Comparison of ENCODE assay signal across 16 mouse cellular contexts in genomic region chr7:4777851-4778637, GRCm38 (mm10). TPM values are rescaled to one million over a fixed set of nuclear protein-coding genes. Genes with fewer than 3 reads are reported as not detected.
DNase-seq lines count a peak whose midpoint lies in the region; ATAC-seq lines count a peak whose summit lies in the region.
"Had no signal": no experiment of that assay in that cellular context is flagged by ENCODE, and none has a peak within 500 bp of the region (broad histone marks: within the 10 kb centered on the region; RNA-seq: fewer than 3 reads in every experiment).

No protein-coding gene starts in this region.

- no peak overlapping the region for H3K9ac ChIP-seq in forebrain, embryonic 13.5 days
- H3K9ac ChIP-seq in forebrain, embryonic 16.5 days (replicated peaks; ENCODE audit: low read depth, low read length): no peak overlapping the region
- 0 out of 2 replicates have a peak overlapping the region, but pooled peaks have one; percentile 14 for H3K9ac ChIP-seq in kidney, embryonic 15.5 days

- WGBS in forebrain, embryonic 13.5 days: 2% methylated on average over 14 of the region's 20 CpGs
- 3% methylated on average over 16 of the region's 20 CpGs for WGBS in forebrain, embryonic 16.5 days
- WGBS in kidney, embryonic 15.5 days: 5% methylated on average over 15 of the region's 20 CpGs

- H3K4me2 ChIP-seq in forebrain, embryonic 13.5 days: no peak overlapping the region
- H3K4me2 ChIP-seq in forebrain, embryonic 16.5 days (ENCODE audit: low read length): no peak overlapping the region
- H3K4me2 ChIP-seq in kidney, embryonic 15.5 days: peak overlapping the region; percentile 53

- ATAC-seq in forebrain, embryonic 13.5 days: 0 out of 2 replicates have a peak, but pooled peaks have one; percentile 13
- ATAC-seq in forebrain, embryonic 16.5 days: no peak
- ATAC-seq in kidney, embryonic 15.5 days (replicated peaks; ENCODE audit: low FRiP score): peak; percentile 26; the same call in 1 of the 2 replicates

- H3K4me3 ChIP-seq in forebrain, embryonic 13.5 days: peak overlapping the region; percentile 31; the same call in 1 of the 2 replicates
- H3K4me3 ChIP-seq in forebrain, embryonic 16.5 days (replicated peaks; ENCODE audit: low read length): no peak overlapping the region
- H3K4me3 ChIP-seq in kidney, embryonic 15.5 days (replicated peaks): peak overlapping the region; percentile 34

- H3K27ac ChIP-seq in forebrain, embryonic 13.5 days: no peak overlapping the region
- H3K27ac ChIP-seq in forebrain, embryonic 16.5 days (ENCODE audit: low read length): no peak overlapping the region
- H3K27ac ChIP-seq in kidney, embryonic 15.5 days: no peak overlapping the region

- peaks cover 80% of the 10 kb centered on the region for H3K27me3 ChIP-seq in forebrain, embryonic 13.5 days
- peaks cover 46% of the 10 kb centered on the region for H3K27me3 ChIP-seq in forebrain, embryonic 16.5 days (replicated peaks; ENCODE audit: control insufficient read depth, insufficient read depth, low read length)
- peaks cover 60% of the 10 kb centered on the region for H3K27me3 ChIP-seq in kidney, embryonic 15.5 days

- no peak for DNase-seq in kidney, adult 9 months
- DNase-seq in testis, postnatal 10 days (ENCODE audit: low spot score): peak; percentile 38
- DNase-seq in testis, postnatal 14 days (ENCODE audit: low spot score): no peak
- DNase-seq in left cerebral cortex, adult 18-20 months (ENCODE audit: low spot score in 2 of 2): no peak
- no peak for DNase-seq in frontal cortex, postnatal 14 days (ENCODE audit: low spot score in 2 of 2)

- H3K4me1 ChIP-seq in forebrain, embryonic 13.5 days: peaks cover 10% of the 10 kb centered on the region
- H3K4me1 ChIP-seq in forebrain, embryonic 16.5 days (replicated peaks; ENCODE audit: control insufficient read depth, insufficient read depth, low read length): peaks cover 6% of the 10 kb centered on the region
- peaks cover 33% of the 10 kb centered on the region for H3K4me1 ChIP-seq in kidney, embryonic 15.5 days

- H3K36me3 ChIP-seq in forebrain, embryonic 13.5 days (ENCODE audit: poor library complexity, severe bottlenecking): no peaks in the 10 kb centered on the region
- no peaks in the 10 kb centered on the region for H3K36me3 ChIP-seq in forebrain, embryonic 16.5 days (ENCODE audit: control insufficient read depth, insufficient read depth)
- H3K36me3 ChIP-seq in kidney, embryonic 15.5 days: no peaks in the 10 kb centered on the region

- H3K9me3 ChIP-seq in forebrain, embryonic 13.5 days (replicated peaks): no peaks in the 10 kb centered on the region
- H3K9me3 ChIP-seq in forebrain, embryonic 16.5 days (ENCODE audit: control insufficient read depth, low read length): no peaks in the 10 kb centered on the region
- H3K9me3 ChIP-seq in kidney, embryonic 15.5 days (replicated peaks): no peaks in the 10 kb centered on the region

RNA-seq across cellular contexts. Expression of gene Il11, which starts 4.6 kb away (rescaled TPM):
- 0.17 and 0.40 TPM in 2 replicates for polyA plus RNA-seq in forebrain, embryonic 13.5 days (2015; fragmentation: Nextera tagmentation; extraction: Ambion mirVana)
- polyA plus RNA-seq in forebrain, embryonic 16.5 days (2015; fragmentation: Nextera tagmentation; extraction: Ambion mirVana): 0.53 and 1.1 TPM in 2 replicates
- polyA plus RNA-seq in kidney, embryonic 15.5 days (2015; fragmentation: Nextera tagmentation; extraction: Ambion mirVana): 0.27 and 0.30 TPM in 2 replicates
- total RNA-seq in left cerebral cortex, adult 18-20 months (2021): under 1 TPM; 0.28 to 0.30 TPM
- total RNA-seq: adrenal gland, postnatal 14 days; megakaryocyte, adult 5-6 weeks had no signal
- polyA plus RNA-seq: heart, embryonic 11.5 days; inflammation-experienced regulatory T-cells, adult 6 months; lung, embryonic 14.5 days had no signal

RNA-seq across cellular contexts. Expression of gene Tmem190, which starts 4.7 kb away (rescaled TPM):
- polyA plus RNA-seq in forebrain, embryonic 13.5 days (2015; fragmentation: Nextera tagmentation; extraction: Ambion mirVana): not detected in 2 replicates
- not detected in 2 replicates for polyA plus RNA-seq in forebrain, embryonic 16.5 days (2015; fragmentation: Nextera tagmentation; extraction: Ambion mirVana)
- polyA plus RNA-seq in kidney, embryonic 15.5 days (2015; fragmentation: Nextera tagmentation; extraction: Ambion mirVana): 1.0 TPM in 1 of 2 replicates, not detected in the other
- total RNA-seq in left cerebral cortex, adult 18-20 months (2021): not detected
- total RNA-seq: adrenal gland, postnatal 14 days; layer of hippocampus, adult 18-20 months; left cerebral cortex, postnatal 10 days; megakaryocyte, adult 5-6 weeks had no signal
- polyA plus RNA-seq: heart, embryonic 11.5 days; inflammation-experienced regulatory T-cells, adult 6 months; lung, embryonic 14.5 days had no signal

RNA-seq across cellular contexts. Expression of gene Fam71e2, which starts 6.9 kb away (rescaled TPM):
- not detected in 2 replicates for polyA plus RNA-seq in forebrain, embryonic 13.5 days (2015; fragmentation: Nextera tagmentation; extraction: Ambion mirVana)
- not detected in 2 replicates for polyA plus RNA-seq in forebrain, embryonic 16.5 days (2015; fragmentation: Nextera tagmentation; extraction: Ambion mirVana)
- polyA plus RNA-seq in kidney, embryonic 15.5 days (2015; fragmentation: Nextera tagmentation; extraction: Ambion mirVana): not detected in 2 replicates
- not detected for total RNA-seq in left cerebral cortex, adult 18-20 months (2021)
- total RNA-seq: adrenal gland, postnatal 14 days; layer of hippocampus, adult 18-20 months; left cerebral cortex, postnatal 10 days; megakaryocyte, adult 5-6 weeks had no signal
- polyA plus RNA-seq: heart, embryonic 11.5 days; inflammation-experienced regulatory T-cells, adult 6 months; lung, embryonic 14.5 days; neural tube, embryonic 14.5 days had no signal

RNA-seq across cellular contexts. Expression of gene Tmem238, which starts 11.4 kb away (rescaled TPM):
- 2.6 and 2.7 TPM in 2 replicates for polyA plus RNA-seq in forebrain, embryonic 13.5 days (2015; fragmentation: Nextera tagmentation; extraction: Ambion mirVana)
- polyA plus RNA-seq in forebrain, embryonic 16.5 days (2015; fragmentation: Nextera tagmentation; extraction: Ambion mirVana): 3.3 and 4.1 TPM in 2 replicates
- 12.9 and 14.1 TPM in 2 replicates for polyA plus RNA-seq in kidney, embryonic 15.5 days (2015; fragmentation: Nextera tagmentation; extraction: Ambion mirVana)
- total RNA-seq in left cerebral cortex, adult 18-20 months (2021): 1 to 10 TPM; 2.0 to 3.1 TPM

RNA-seq across cellular contexts. Expression of gene Rpl28, which starts 14.6 kb away (rescaled TPM):
- polyA plus RNA-seq in forebrain, embryonic 13.5 days (2015; fragmentation: Nextera tagmentation; extraction: Ambion mirVana): 244 and 284 TPM in 2 replicates
- 173 and 179 TPM in 2 replicates for polyA plus RNA-seq in forebrain, embryonic 16.5 days (2015; fragmentation: Nextera tagmentation; extraction: Ambion mirVana)
- polyA plus RNA-seq in kidney, embryonic 15.5 days (2015; fragmentation: Nextera tagmentation; extraction: Ambion mirVana): 391 and 408 TPM in 2 replicates
- total RNA-seq in left cerebral cortex, adult 18-20 months (2021): 100 to 1,000 TPM; 439 to 453 TPM
